Mouse (Mus musculus) urinary bladder, postnatal 0 days (tissue): ENCODE measurements around the gene Clock. TPM values are rescaled to one million over a fixed set of nuclear protein-coding genes. Genes with fewer than 3 reads are reported as not detected.

Experiments used
- polyA plus RNA-seq: library from polyadenylated mRNA; unstranded; fragments of >200 nt; fragmentation: Nextera tagmentation; extraction: Ambion mirVana; gene quantifications from 2 replicates; pipeline ENCODE4 v1.2.1, GENCODE M21; 2015

Clock gene
- 6.7 and 7.0 TPM in 2 replicates for polyA plus RNA-seq

GRCm38 (mm10) chr5:76304452-76305341 lies at the start of gene Clock:
Clock (minus strand) TSS chr5:76304792.

GRCm38 (mm10) chr5:76330953-76331352 lies 26.4 kb upstream of the Clock start, which contains the start of gene Pdcl2:
Pdcl2 (minus strand) TSS chr5:76331156.

GRCm38 (mm10) chr5:76183750-76184261 lies 120.8 kb downstream of the Clock start, which contains the start of gene Tmem165:
Tmem165 (plus strand) TSS chr5:76183880.

Other genes starting within 250 kb of the Clock start
- gene Srd5a3, start 164.5 kb downstream of the Clock start, polyA plus RNA-seq: 31.3 and 31.4 TPM in 2 replicates
- gene Tmem165, start 120.9 kb downstream of the Clock start, polyA plus RNA-seq: 80.8 and 92.2 TPM in 2 replicates
- not detected in 2 replicates for gene Pdcl2, start 26.4 kb upstream of the Clock start, polyA plus RNA-seq
- not detected in 2 replicates for gene Nmu, start 59.0 kb upstream of the Clock start, polyA plus RNA-seq
- gene Gm7271, start 179.2 kb upstream of the Clock start, polyA plus RNA-seq: not detected in 2 replicates
- gene Exoc1, start 224.5 kb upstream of the Clock start, polyA plus RNA-seq: 15.4 and 15.8 TPM in 2 replicates